Mouse (Mus musculus) spleen, adult 2 months (tissue): Measurements from ENCODE around the gene Igf2bp1.

Experiments
- CTCF ChIP-seq: fragments of 200-500 bp; IDR thresholded peaks from 2 replicates; pipeline ENCODE4 v1.5.1; 2011; ENCODE audit warnings: mild to moderate bottlenecking, inconsistent platforms; ENCODE audit not compliant: insufficient read depth, insufficient read length, insufficient replicate concordance; ENCODE audit errors: extremely low read depth
- POLR2A ChIP-seq: fragments of 200-500 bp; IDR thresholded peaks from 2 replicates; pipeline ENCODE4 v1.6.1; 2011; ENCODE audit warnings: low read depth, low read length, inconsistent platforms

GRCm38 (mm10) chr11:96034596-96035052, 28.9 kb upstream of the Igf2bp1 start, which contains the start of gene Snf8:
- no peak for TF ChIP-seq POLR2A
- TF ChIP-seq CTCF: no peak
